Mouse (Mus musculus): ENCODE measurements around the gene Il6st.

The Il6st gene

DNA sequence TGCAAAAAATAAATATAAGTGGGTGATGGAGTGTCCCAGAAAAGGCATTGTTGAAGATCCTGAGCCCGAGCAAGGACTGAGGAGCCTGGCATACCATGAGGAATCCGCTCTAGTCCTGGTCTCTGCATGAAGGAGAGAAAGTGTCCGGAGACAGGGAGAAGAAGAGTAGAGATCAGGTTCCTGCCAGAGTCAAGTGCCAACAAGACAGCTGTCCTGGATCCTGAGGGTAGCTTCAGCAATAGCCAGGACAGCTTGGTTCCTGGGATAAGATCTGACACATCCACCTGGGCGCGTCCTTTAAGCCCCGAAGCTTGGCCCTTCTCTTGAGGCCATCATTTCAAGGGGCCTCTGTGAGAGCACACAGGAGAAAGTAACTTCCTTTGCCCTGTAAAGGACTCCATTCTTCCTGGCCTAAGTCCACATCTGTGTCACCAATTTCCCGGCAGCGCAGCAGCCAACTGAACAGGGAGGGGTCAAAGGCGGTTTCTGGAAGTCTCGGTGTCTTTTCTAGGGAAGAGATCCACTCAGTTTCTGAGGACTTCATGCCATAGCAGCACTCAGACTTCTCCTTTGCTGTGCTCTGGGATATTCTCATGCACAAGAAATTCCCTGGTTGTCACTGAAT lies 59.6 kb downstream of the Il6st start:
- no peak for DNase-seq (ENCODE audit: low spot score)

DNA sequence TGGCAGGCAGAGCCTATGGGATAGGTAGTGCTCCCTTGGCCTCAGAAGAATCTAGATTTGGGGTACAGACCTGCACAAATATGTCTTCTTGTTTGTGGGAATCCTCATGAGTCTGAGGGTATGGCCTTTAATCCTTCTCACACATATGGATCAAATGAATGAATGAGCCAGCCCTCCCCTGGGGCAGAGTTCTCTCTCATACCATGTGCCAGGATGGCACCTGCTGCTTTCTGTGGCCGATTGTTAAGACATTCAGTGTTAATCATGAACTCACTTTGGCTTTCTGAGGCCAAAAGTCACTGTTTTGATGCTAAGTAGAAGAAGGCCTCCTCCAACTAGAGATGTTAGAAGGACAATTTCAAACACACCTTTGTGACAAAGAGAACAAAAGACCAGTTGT lies 63.3 kb downstream of the Il6st start:
- DNase-seq (ENCODE audit: low spot score): no peak

GRCm38 (mm10) chr13:112529893-112530292 lies 66.0 kb downstream of the Il6st start:
- peak; percentile 41 for DNase-seq (ENCODE audit: low spot score)

GRCm38 (mm10) chr13:112532235-112532634 lies 68.4 kb downstream of the Il6st start:
- DNase-seq (ENCODE audit: low spot score): no peak

GRCm38 (mm10) chr13:112533556-112533955 lies 69.7 kb downstream of the Il6st start:
- DNase-seq (ENCODE audit: low spot score): no peak

DNA sequence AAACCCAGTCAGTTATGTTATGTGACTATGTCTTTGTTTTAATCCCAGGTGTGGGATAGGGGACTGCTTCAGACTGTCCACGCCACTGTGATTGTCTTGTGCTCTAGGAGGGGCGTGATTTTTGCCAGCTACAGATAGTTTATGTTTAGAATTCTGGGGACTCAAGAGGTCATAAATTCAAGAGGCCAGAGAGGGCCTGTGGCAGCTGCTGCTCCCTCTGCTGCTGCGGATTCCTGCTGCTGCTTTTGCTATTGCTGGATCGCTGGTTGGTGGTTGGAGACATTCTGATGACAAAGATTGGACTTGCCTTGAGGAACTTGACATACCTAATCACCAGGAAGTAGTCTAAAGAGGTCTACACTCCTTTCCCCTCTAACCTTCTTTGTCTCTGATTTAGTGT lies 72.7 kb downstream of the Il6st start:
- no peak for DNase-seq (ENCODE audit: low spot score)

- no peak for DNase-seq (ENCODE audit: low spot score)
Measured at GRCm38 (mm10) chr13:112537065-112537464, 73.2 kb downstream of the Il6st start.

DNA sequence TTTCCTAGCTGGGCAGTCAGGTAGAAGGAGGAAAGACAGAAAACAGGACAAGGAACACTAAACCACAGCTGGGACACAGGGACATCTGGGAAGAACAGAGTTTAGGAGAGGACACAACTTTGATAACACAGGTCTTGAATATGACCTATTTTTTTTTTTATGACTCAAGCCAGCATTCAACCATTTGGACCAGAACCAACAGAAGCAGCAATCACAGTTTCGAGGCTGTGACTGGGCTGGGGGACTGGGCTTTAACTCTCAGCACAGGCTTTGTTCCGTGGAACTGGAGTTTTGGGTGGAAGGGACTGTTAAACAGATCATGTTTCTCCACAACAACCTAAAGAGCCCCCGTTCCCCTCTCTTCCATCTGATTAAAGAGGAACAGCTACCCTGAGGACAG lies 76.7 kb downstream of the Il6st start:
- no peak for DNase-seq (ENCODE audit: low spot score)

DNA sequence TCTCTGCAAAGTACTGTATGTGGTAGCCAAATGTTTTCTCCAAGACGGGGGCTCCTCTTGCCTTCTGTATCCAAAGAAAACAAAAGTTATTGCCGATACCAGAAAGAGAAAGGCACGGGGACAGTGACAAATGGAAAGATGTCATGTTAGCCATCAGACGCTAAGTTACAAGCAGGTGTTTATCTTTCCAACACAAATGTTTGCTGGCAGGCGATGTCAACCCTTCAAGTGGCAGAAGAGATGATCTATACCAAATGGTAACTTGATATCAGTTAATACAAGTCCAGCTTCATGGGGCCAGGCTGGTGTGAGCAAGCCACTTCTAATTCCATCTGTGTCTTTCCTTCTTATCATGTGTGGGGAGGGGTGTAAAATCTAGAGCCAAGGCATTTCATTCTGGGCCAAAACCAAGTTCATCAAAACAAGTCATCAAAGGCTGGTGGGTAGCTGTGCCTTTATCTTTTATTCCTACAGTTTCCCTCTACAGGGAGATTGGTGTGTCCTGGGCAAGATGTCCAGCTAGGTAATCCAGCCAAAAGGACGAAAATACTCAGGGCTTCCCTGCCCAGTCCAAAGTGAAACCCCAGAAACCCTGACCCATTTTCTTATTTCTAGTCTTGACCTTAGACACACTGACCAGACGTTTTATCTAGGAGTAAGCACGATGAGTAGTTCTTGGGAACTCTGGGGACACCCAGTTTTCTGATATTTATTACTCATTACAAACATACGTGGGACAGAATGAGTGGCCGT lies 77.5 kb downstream of the Il6st start:
- no peak for DNase-seq (ENCODE audit: low spot score)

DNA sequence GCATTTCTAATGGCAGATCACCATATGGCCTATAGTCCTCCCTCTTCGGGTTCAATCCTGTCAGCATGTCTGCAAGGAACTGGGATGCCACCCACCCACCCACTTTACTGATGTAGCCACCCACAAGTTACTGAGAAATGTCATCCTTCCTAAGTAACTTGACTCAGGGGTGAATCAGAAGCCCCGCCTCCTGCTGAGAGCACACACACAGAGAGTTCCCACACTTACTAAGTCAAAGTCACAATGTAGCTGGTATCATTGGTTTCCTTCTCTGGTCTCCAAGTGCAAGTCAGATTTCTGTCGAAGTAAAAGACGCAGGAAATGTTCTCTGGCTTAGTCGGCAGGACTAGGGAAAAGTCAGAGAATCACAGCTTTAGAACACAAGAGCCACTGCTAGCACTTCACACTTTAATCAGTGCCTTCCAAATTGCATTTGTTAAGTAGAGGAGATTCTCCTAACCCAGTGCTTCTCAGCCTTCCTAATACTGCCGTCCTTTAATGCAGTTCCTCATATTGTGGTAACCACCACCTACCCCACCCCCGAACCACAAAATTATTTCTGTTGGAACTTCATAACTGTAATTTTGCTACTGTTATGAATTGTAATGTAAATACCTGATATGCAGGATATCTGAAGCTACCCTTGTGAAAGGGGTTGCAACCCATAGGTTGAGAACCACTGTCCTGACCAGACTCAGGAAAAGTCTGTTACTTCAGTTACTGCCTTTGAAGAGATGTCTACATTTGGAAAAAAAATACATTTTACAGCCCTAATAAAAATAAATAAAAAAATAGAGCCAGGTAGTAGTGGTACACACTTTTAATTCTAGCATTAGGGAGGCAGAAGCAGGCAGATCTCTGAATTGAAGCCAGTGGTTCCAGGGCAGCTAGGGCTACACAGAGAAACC lies 88.0 kb downstream of the Il6st start:
- DNase-seq (ENCODE audit: low spot score): no peak

- no peak for DNase-seq (ENCODE audit: low spot score)
Measured at GRCm38 (mm10) chr13:112553304-112553703, 89.4 kb downstream of the Il6st start.

GRCm38 (mm10) chr13:112556501-112556900 lies 92.6 kb downstream of the Il6st start:
- no peak for DNase-seq (ENCODE audit: low spot score)

Measured in left cerebral cortex, adult 11 months (tissue).